Mouse (Mus musculus) lung, postnatal 0 days (tissue): Measurements from ENCODE around the gene Nedd4. TPM values are rescaled to one million over a fixed set of nuclear protein-coding genes. Genes with fewer than 3 reads are reported as not detected.

Experiments used
- ATAC-seq: fragments of 200-750 bp; cut with Nextera tagmentation; 2 replicates; pipeline ENCODE4 v1.8.0; 2017; ENCODE audit warnings: moderate library complexity
- DNase-seq: peaks from one replicate; pipeline ENCODE4 v3.0.0-alpha.2; 2016; ENCODE audit warnings: low spot score
- H3K27ac ChIP-seq: fragments of 300-500 bp; sonication (generic); 2 replicates; pipeline ENCODE4 v1.5.1; 2014; ENCODE audit warnings: antibody characterized with exemption, mild to moderate bottlenecking, low read length, mixed read lengths
- H3K27me3 ChIP-seq: fragments of 300-500 bp; sonication (generic); replicated peaks from 2 replicates; pipeline ENCODE4 v1.6.1; 2014; ENCODE audit warnings: low read length, mixed read lengths; ENCODE audit not compliant: insufficient read depth
- H3K36me3 ChIP-seq: fragments of 300-500 bp; sonication (generic); 2 replicates; pipeline ENCODE4 v1.6.1; 2014; ENCODE audit warnings: low read length, mixed read lengths; ENCODE audit not compliant: insufficient read depth
- H3K4me1 ChIP-seq: fragments of 300-500 bp; sonication (generic); 2 replicates; pipeline ENCODE4 v1.6.1; 2014; ENCODE audit warnings: antibody characterized with exemption, low read depth, low read length, mixed read lengths; ENCODE audit not compliant: insufficient read depth
- H3K4me2 ChIP-seq: fragments of 300-500 bp; sonication (generic); replicated peaks from 2 replicates; pipeline ENCODE4 v1.6.1; 2014; ENCODE audit warnings: low read depth, mild to moderate bottlenecking, low read length, moderate library complexity, mixed read lengths
- H3K4me3 ChIP-seq: fragments of 300-500 bp; sonication (generic); 2 replicates; pipeline ENCODE4 v1.5.1; 2014; ENCODE audit warnings: low read depth, low read length
- H3K9ac ChIP-seq: fragments of 300-500 bp; sonication (generic); replicated peaks from 2 replicates; pipeline ENCODE4 v1.6.1; 2014; ENCODE audit warnings: low read depth, mild to moderate bottlenecking
- H3K9me3 ChIP-seq: fragments of 300-500 bp; sonication (generic); 2 replicates; pipeline ENCODE4 v1.6.1; 2016; ENCODE audit warnings: low read length, mixed read lengths
- CTCF ChIP-seq: IDR thresholded peaks from 2 replicates; pipeline ENCODE4 v1.5.1; 2016; ENCODE audit warnings: antibody characterized with exemption, mild to moderate bottlenecking
- EP300 ChIP-seq: IDR thresholded peaks from 2 replicates; pipeline ENCODE4 v1.6.1; 2016; ENCODE audit warnings: antibody characterized with exemption, mild to moderate bottlenecking, control low read depth
- WGBS: fragments of 180-500 bp; shearing (Covaris S2); extraction: QIAGEN DNeasy Blood & Tissue Kit; methylation state at CpG from one replicate; pipeline ENCODE4 v1.1.7; 2014; 5-methylcytosine and 5-hydroxymethylcytosine counted together
- polyA plus RNA-seq: library from polyadenylated mRNA; unstranded; fragments of >200 nt; fragmentation: Nextera tagmentation; extraction: Ambion mirVana; gene quantifications from 2 replicates; pipeline ENCODE4 v1.2.1, GENCODE M21; 2015

Gene Nedd4
- polyA plus RNA-seq, 1 experiment from 2014 or later, result 264 TPM

- H3K4me3 ChIP-seq, result no peak overlapping the region
- H3K4me1 ChIP-seq, result no peaks in the 10 kb centered on the region
- H3K4me2 ChIP-seq, result no peak overlapping the region
- ATAC-seq, result 0 out of 2 replicates have a peak, but pooled peaks have one; percentile 31
- no peak overlapping the region for H3K27ac ChIP-seq
- peaks cover 17% of the 10 kb centered on the region for H3K36me3 ChIP-seq
- no peak for TF ChIP-seq CTCF
- TF ChIP-seq EP300, result no peak
- DNase-seq, result peak; percentile 38
- no peaks in the 10 kb centered on the region for H3K27me3 ChIP-seq
- H3K9ac ChIP-seq, result no peak overlapping the region
- 50% methylated on average over 4 of the region's 4 CpGs for WGBS
- no peaks in the 10 kb centered on the region for H3K9me3 ChIP-seq
These were observed 16.6 kb downstream of the Nedd4 start for GRCm38 (mm10) chr9:72678771-72679170.

GRCm38 (mm10) chr9:72681652-72682228 lies 19.6 kb downstream of the Nedd4 start:
- ATAC-seq (peak; percentile 47), DNase-seq (peak; percentile 65)
- Histone ChIP-seq H3K36me3 (peaks cover 12% of the 10 kb centered on the region; the same call in 1 of the 2 replicates), H3K9ac (no peak overlapping the region), H3K4me3 (no peak overlapping the region), H3K27ac (0 out of 2 replicates have a peak overlapping the region, but pooled peaks have one; percentile 20), H3K4me1 (no peaks in the 10 kb centered on the region), H3K4me2 (no peak overlapping the region), H3K9me3 (no peaks in the 10 kb centered on the region), H3K27me3 (no peaks in the 10 kb centered on the region)
- WGBS, result 51% methylated on average over 8 of the region's 8 CpGs
- TF ChIP-seq EP300 (no peak), CTCF (no peak)

- Histone ChIP-seq H3K9me3 (no peaks in the 10 kb centered on the region), H3K9ac (no peak overlapping the region), H3K4me2 (no peak overlapping the region), H3K27me3 (no peaks in the 10 kb centered on the region), H3K4me1 (no peaks in the 10 kb centered on the region), H3K27ac (no peak overlapping the region), H3K4me3 (no peak overlapping the region), H3K36me3 (peaks cover 23% of the 10 kb centered on the region)
- TF ChIP-seq CTCF (no peak), EP300 (no peak)
- ATAC-seq, result no peak
- WGBS, result 79% methylated on average over 1 of the region's 1 CpGs
- DNase-seq, result no peak
These were observed 21.1 kb downstream of the Nedd4 start for GRCm38 (mm10) chr9:72683268-72683667.

- 82% methylated on average over 4 of the region's 4 CpGs for WGBS
- H3K9me3 ChIP-seq, result no peaks in the 10 kb centered on the region
- H3K27ac ChIP-seq, result no peak overlapping the region
- H3K4me1 ChIP-seq, result no peaks in the 10 kb centered on the region
- H3K27me3 ChIP-seq, result no peaks in the 10 kb centered on the region
- H3K4me3 ChIP-seq, result no peak overlapping the region
- TF ChIP-seq CTCF (no peak), EP300 (no peak)
- ATAC-seq (no peak), DNase-seq (no peak)
- peaks cover 28% of the 10 kb centered on the region for H3K36me3 ChIP-seq
- no peak overlapping the region for H3K4me2 ChIP-seq
- no peak overlapping the region for H3K9ac ChIP-seq
These were observed 23.1 kb downstream of the Nedd4 start for GRCm38 (mm10) chr9:72685231-72685630.

GRCm38 (mm10) chr9:72686506-72686905 lies 24.4 kb downstream of the Nedd4 start:
- Histone ChIP-seq H3K9ac (no peak overlapping the region), H3K27me3 (no peaks in the 10 kb centered on the region), H3K9me3 (no peaks in the 10 kb centered on the region), H3K4me2 (no peak overlapping the region), H3K4me1 (no peaks in the 10 kb centered on the region), H3K4me3 (no peak overlapping the region), H3K27ac (no peak overlapping the region), H3K36me3 (peaks cover 28% of the 10 kb centered on the region)
- DNase-seq (no peak), ATAC-seq (no peak)
- TF ChIP-seq CTCF (no peak), EP300 (no peak)
- WGBS, result 65% methylated on average over 4 of the region's 4 CpGs

GRCm38 (mm10) chr9:72689522-72689921 lies 27.4 kb downstream of the Nedd4 start:
- no peaks in the 10 kb centered on the region for H3K4me1 ChIP-seq
- WGBS, result 66% methylated on average over 5 of the region's 5 CpGs
- ATAC-seq, result no peak
- H3K27ac ChIP-seq, result no peak overlapping the region
- H3K9me3 ChIP-seq, result no peaks in the 10 kb centered on the region
- H3K4me2 ChIP-seq, result no peak overlapping the region
- H3K9ac ChIP-seq, result no peak overlapping the region
- no peaks in the 10 kb centered on the region for H3K27me3 ChIP-seq
- H3K4me3 ChIP-seq, result no peak overlapping the region
- TF ChIP-seq EP300 (no peak), CTCF (no peak)
- no peak for DNase-seq
- peaks cover 29% of the 10 kb centered on the region for H3K36me3 ChIP-seq

GRCm38 (mm10) chr9:72690811-72691210 lies 28.7 kb downstream of the Nedd4 start:
- H3K4me1 ChIP-seq, result no peaks in the 10 kb centered on the region
- no peaks in the 10 kb centered on the region for H3K9me3 ChIP-seq
- TF ChIP-seq CTCF (no peak), EP300 (no peak)
- DNase-seq (no peak), ATAC-seq (no peak)
- H3K4me2 ChIP-seq, result no peak overlapping the region
- no peaks in the 10 kb centered on the region for H3K27me3 ChIP-seq
- WGBS, result 51% methylated on average over 1 of the region's 1 CpGs
- H3K4me3 ChIP-seq, result no peak overlapping the region
- H3K27ac ChIP-seq, result no peak overlapping the region
- H3K9ac ChIP-seq, result no peak overlapping the region
- peaks cover 25% of the 10 kb centered on the region for H3K36me3 ChIP-seq
